Mouse (Mus musculus) intestine, embryonic 16.5 days (tissue): ENCODE measurements around the gene Cyth2. TPM values are rescaled to one million over a fixed set of nuclear protein-coding genes. Genes with fewer than 3 reads are reported as not detected.
A peak's percentile ranks its signal among the peaks of the same experiment; 100 is the strongest.

ENCODE experiments used
- ATAC-seq: fragments of 200-750 bp; cut with Nextera tagmentation; 2 replicates; pipeline ENCODE4 v1.8.0; 2017; ENCODE audit warnings: moderate TSS enrichment, moderate library complexity
- H3K27ac ChIP-seq: fragments of 300-500 bp; sonication (generic); 2 replicates; pipeline ENCODE4 v1.5.1; 2014; ENCODE audit warnings: mild to moderate bottlenecking, low read length
- H3K27me3 ChIP-seq: fragments of 300-500 bp; sonication (generic); replicated peaks from 2 replicates; pipeline ENCODE4 v1.6.1; 2014; ENCODE audit warnings: low read length, control low read depth, mixed read lengths; ENCODE audit not compliant: control insufficient read depth, insufficient read depth
- H3K36me3 ChIP-seq: fragments of 300-500 bp; sonication (generic); 2 replicates; pipeline ENCODE4 v1.6.1; 2014; ENCODE audit warnings: low read length, control low read depth; ENCODE audit not compliant: control insufficient read depth, insufficient read depth
- H3K4me1 ChIP-seq: fragments of 300-500 bp; sonication (generic); 2 replicates; pipeline ENCODE4 v1.6.1; 2014; ENCODE audit warnings: low read length, control low read depth, mixed read lengths; ENCODE audit not compliant: control insufficient read depth, insufficient read depth
- H3K4me2 ChIP-seq: fragments of 300-500 bp; sonication (generic); 2 replicates; pipeline ENCODE4 v1.6.1; 2014; ENCODE audit warnings: low read depth, low read length, control low read depth
- H3K4me3 ChIP-seq: fragments of 300-500 bp; sonication (generic); 2 replicates; pipeline ENCODE4 v1.5.1; 2014; ENCODE audit warnings: mild to moderate bottlenecking, low read length
- H3K9ac ChIP-seq: fragments of 300-500 bp; sonication (generic); 2 replicates; pipeline ENCODE4 v1.6.1; 2014; ENCODE audit warnings: low read depth, low read length
- H3K9me3 ChIP-seq: fragments of 300-500 bp; sonication (generic); 2 replicates; pipeline ENCODE4 v1.6.1; 2016; ENCODE audit warnings: low read length, control low read depth; ENCODE audit not compliant: control insufficient read depth
- WGBS: fragments of 180-500 bp; shearing (Covaris S2); extraction: QIAGEN DNeasy Blood & Tissue Kit; methylation state at CpG from one replicate; pipeline ENCODE4 v1.1.7; 2014; 5-methylcytosine and 5-hydroxymethylcytosine counted together
- polyA plus RNA-seq: library from polyadenylated mRNA; unstranded; fragments of >200 nt; fragmentation: Nextera tagmentation; extraction: Ambion mirVana; gene quantifications from 2 replicates; pipeline ENCODE4 v1.2.1, GENCODE M21; 2015

The Cyth2 gene
- polyA plus RNA-seq, 1 experiment from 2014 or later, result 77.1 TPM

GRCm38 (mm10) chr7:45791756-45792490 is 22.5 kb downstream of the Cyth2 start:
- Histone ChIP-seq H3K4me3 (no peak overlapping the region), H3K4me1 (0 out of 2 replicates have a peak, but pooled peaks cover under 1% of the 10 kb centered on the region), H3K4me2 (no peak overlapping the region), H3K36me3 (0 out of 2 replicates have a peak, but pooled peaks cover 4% of the 10 kb centered on the region), H3K9ac (no peak overlapping the region), H3K27ac (no peak overlapping the region), H3K9me3 (no peaks in the 10 kb centered on the region), H3K27me3 (no peaks in the 10 kb centered on the region)
- WGBS, result 65% methylated on average over 17 of the region's 17 CpGs
- ATAC-seq, result no peak

GRCm38 (mm10) chr7:45790721-45791120 is 23.7 kb downstream of the Cyth2 start:
- H3K36me3 ChIP-seq, result 0 out of 2 replicates have a peak, but pooled peaks cover 4% of the 10 kb centered on the region
- no peak overlapping the region for H3K27ac ChIP-seq
- no peak overlapping the region for H3K9ac ChIP-seq
- no peaks in the 10 kb centered on the region for H3K9me3 ChIP-seq
- WGBS, result 53% methylated on average over 6 of the region's 6 CpGs
- H3K4me1 ChIP-seq, result peaks cover 10% of the 10 kb centered on the region
- no peak overlapping the region for H3K4me2 ChIP-seq
- H3K27me3 ChIP-seq, result 0 out of 2 replicates have a peak, but pooled peaks cover 3% of the 10 kb centered on the region
- no peak for ATAC-seq
- H3K4me3 ChIP-seq, result no peak overlapping the region

GRCm38 (mm10) chr7:45787642-45788041 is 26.7 kb downstream of the Cyth2 start:
- Histone ChIP-seq H3K9ac (no peak overlapping the region), H3K9me3 (no peaks in the 10 kb centered on the region), H3K27me3 (peaks cover 7% of the 10 kb centered on the region; the same call in 1 of the 2 replicates), H3K4me1 (peaks cover 27% of the 10 kb centered on the region), H3K4me2 (no peak overlapping the region), H3K36me3 (0 out of 2 replicates have a peak, but pooled peaks cover 4% of the 10 kb centered on the region), H3K4me3 (no peak overlapping the region), H3K27ac (no peak overlapping the region)
- 78% methylated on average over 22 of the region's 22 CpGs for WGBS
- ATAC-seq, result no peak

- 0 out of 2 replicates have a peak, but pooled peaks cover 4% of the 10 kb centered on the region for H3K36me3 ChIP-seq
- H3K9me3 ChIP-seq, result no peaks in the 10 kb centered on the region
- peak overlapping the region; percentile 58 for H3K4me3 ChIP-seq
- peak; percentile 24; the same call in 1 of the 2 replicates for ATAC-seq
- H3K9ac ChIP-seq, result peak overlapping the region; percentile 45
- no peak overlapping the region for H3K27ac ChIP-seq
- WGBS, result 14% methylated on average over 17 of the region's 17 CpGs
- peaks cover 7% of the 10 kb centered on the region; the same call in 1 of the 2 replicates for H3K27me3 ChIP-seq
- peak overlapping the region; percentile 86 for H3K4me2 ChIP-seq
- peaks cover 27% of the 10 kb centered on the region for H3K4me1 ChIP-seq
Measured at GRCm38 (mm10) chr7:45786661-45787413, 27.5 kb downstream of the Cyth2 start.

- peak overlapping the region; percentile 58 for H3K4me3 ChIP-seq
- H3K27ac ChIP-seq, result no peak overlapping the region
- ATAC-seq, result peak; percentile 29; the same call in 1 of the 2 replicates
- 1% methylated on average over 14 of the region's 14 CpGs for WGBS
- H3K9me3 ChIP-seq, result no peaks in the 10 kb centered on the region
- H3K4me2 ChIP-seq, result peak overlapping the region; percentile 86
- H3K27me3 ChIP-seq, result peaks cover 7% of the 10 kb centered on the region; the same call in 1 of the 2 replicates
- H3K36me3 ChIP-seq, result 0 out of 2 replicates have a peak, but pooled peaks cover 4% of the 10 kb centered on the region
- peak overlapping the region; percentile 67 for H3K9ac ChIP-seq
- H3K4me1 ChIP-seq, result peaks cover 27% of the 10 kb centered on the region
Measured at GRCm38 (mm10) chr7:45786136-45786578, 28.2 kb downstream of the Cyth2 start.

- WGBS, result under 1% methylated on average over 39 of the region's 42 CpGs
- peak overlapping the region; percentile 86 for H3K4me2 ChIP-seq
- H3K27ac ChIP-seq, result 0 out of 2 replicates have a peak overlapping the region, but pooled peaks have one; percentile 1
- H3K9me3 ChIP-seq, result no peaks in the 10 kb centered on the region
- H3K9ac ChIP-seq, result peak overlapping the region; percentile 67
- ATAC-seq, result peak; percentile 12; the same call in 1 of the 2 replicates
- H3K4me3 ChIP-seq, result peak overlapping the region; percentile 58
- H3K4me1 ChIP-seq, result peaks cover 27% of the 10 kb centered on the region
- H3K36me3 ChIP-seq, result 0 out of 2 replicates have a peak, but pooled peaks cover 4% of the 10 kb centered on the region
- H3K27me3 ChIP-seq, result peaks cover 7% of the 10 kb centered on the region; the same call in 1 of the 2 replicates
Measured at GRCm38 (mm10) chr7:45785388-45786135, 28.8 kb downstream of the Cyth2 start.

GRCm38 (mm10) chr7:45784524-45785372 is 29.6 kb downstream of the Cyth2 start, which contains the start of gene Sult2b1:
Sult2b1 (minus strand) TSS chr7:45784669.
- Histone ChIP-seq H3K4me3 (peak within 1 kb of the TSS; percentile 73), H3K36me3 (no peaks in the 10 kb centered on the region), H3K27ac (no peak within 1 kb of the TSS), H3K4me2 (peak within 1 kb of the TSS; percentile 89), H3K27me3 (peaks cover 7% of the 10 kb centered on the region; the same call in 1 of the 2 replicates), H3K4me1 (peaks cover 27% of the 10 kb centered on the region), H3K9ac (peak within 1 kb of the TSS; percentile 75), H3K9me3 (no peaks in the 10 kb centered on the region)
- peak; percentile 19; the same call in 1 of the 2 replicates for ATAC-seq
- 22% methylated on average over 20 of the region's 20 CpGs for WGBS

GRCm38 (mm10) chr7:45783511-45784091 is 30.8 kb downstream of the Cyth2 start, which contains the start of gene Lmtk3:
Lmtk3 (plus strand) TSS chr7:45783738.
- Histone ChIP-seq H3K4me1 (peaks cover 32% of the 10 kb centered on the region), H3K4me3 (peak within 1 kb of the TSS; percentile 73)
- WGBS, result under 1% methylated on average over 38 of the region's 38 CpGs

More at GRCm38 (mm10) chr7:45783511-45784091, 30.8 kb downstream of the Cyth2 start, which contains the start of gene Lmtk3:
- ATAC-seq, result peak; percentile 61
- peak within 1 kb of the TSS; percentile 75 for H3K9ac ChIP-seq
- H3K27me3 ChIP-seq, result peaks cover 7% of the 10 kb centered on the region; the same call in 1 of the 2 replicates
- no peaks in the 10 kb centered on the region for H3K36me3 ChIP-seq
- H3K27ac ChIP-seq, result no peak within 1 kb of the TSS
- H3K9me3 ChIP-seq, result no peaks in the 10 kb centered on the region
- H3K4me2 ChIP-seq, result peak within 1 kb of the TSS; percentile 89
